In the genomic region with DNA sequence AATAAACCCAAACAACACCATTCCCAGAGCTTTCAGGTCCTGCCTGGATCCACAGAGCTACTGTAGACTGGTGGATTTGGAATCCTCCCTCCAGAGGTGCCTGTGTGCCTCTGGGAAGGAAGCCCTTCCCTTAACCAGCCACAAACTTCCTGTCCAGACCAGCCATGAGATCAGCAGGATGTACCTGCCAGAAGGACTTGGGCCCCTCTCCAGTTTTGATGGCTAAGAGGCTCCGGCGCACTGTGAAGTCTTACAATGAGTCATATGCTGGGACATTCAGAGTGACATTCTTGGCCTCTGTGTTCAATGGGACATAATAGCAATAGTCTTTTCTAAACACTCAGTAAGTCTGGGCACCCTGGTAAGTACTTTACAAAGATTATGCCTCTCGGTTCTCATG, we compare ENCODE assay signal across 10 mouse cellular contexts.
DNase-seq lines count a peak whose midpoint lies in the region; ATAC-seq and TF ChIP-seq lines count a peak whose summit lies in the region.
"Had no signal": no experiment of that assay in that cellular context is flagged by ENCODE, and none has a peak within 500 bp of the region (broad histone marks: within the 10 kb centered on the region; RNA-seq: fewer than 3 reads in every experiment).

No protein-coding gene starts in this region.

- H3K79me2 ChIP-seq in heart, adult 2 months (replicated peaks; ENCODE audit: control insufficient read depth, insufficient read depth, low read length) = no peaks in the 10 kb centered on the region

- no peaks in the 10 kb centered on the region for H3K27me3 ChIP-seq in testis, adult 2 months (ENCODE audit: control insufficient read depth, insufficient read depth, low read length)
- H3K27me3 ChIP-seq in heart, adult 2 months (ENCODE audit: control insufficient read depth, insufficient read depth, low read length) = no peaks in the 10 kb centered on the region
- no peaks in the 10 kb centered on the region for H3K27me3 ChIP-seq in limb, embryonic 12.5 days
- peaks cover 81% of the 10 kb centered on the region for H3K27me3 ChIP-seq in forebrain, embryonic 15.5 days

- no peak for TF ChIP-seq POLR2A in testis, adult 2 months (IDR thresholded peaks at IDR 0.05; ENCODE audit: control insufficient read depth, low read depth, low read length)
- no peak for TF ChIP-seq POLR2A in heart, adult 2 months (IDR thresholded peaks at IDR 0.05; ENCODE audit: insufficient read depth, low read depth, low read length)

- no peak for ATAC-seq in limb, embryonic 12.5 days (ENCODE audit: insufficient number of reproducible peaks, insufficient read depth, low FRiP score, low TSS enrichment, low read depth)
- no peak for ATAC-seq in forebrain, embryonic 15.5 days (replicated peaks)
- no peak for ATAC-seq in erythroid progenitor cell, adult 5-6 weeks (replicated peaks; ENCODE audit: low FRiP score, poor library complexity, severe bottlenecking)

- H3K4me2 ChIP-seq in limb, embryonic 12.5 days = no peak overlapping the region
- H3K4me2 ChIP-seq in forebrain, embryonic 15.5 days (replicated peaks) = no peak overlapping the region

- DNase-seq in testis, postnatal 14 days (ENCODE audit: low spot score) = no peak
- peak; percentile 47 to 63 for DNase-seq in heart, adult 2 months
- DNase-seq in urinary bladder, postnatal 4 days (ENCODE audit: low spot score in 2 of 2) = no peak
- DNase-seq in yolk sac, embryonic 10.5 days (ENCODE audit: low spot score) = no peak
- DNase-seq: cerebellum, postnatal 36 days had no signal

- H3K27ac ChIP-seq in testis, adult 2 months (ENCODE audit: control insufficient read depth, insufficient read depth, low read depth, low read length) = no peak overlapping the region
- peak overlapping the region; percentile 28; the same call in 1 of the 2 replicates for H3K27ac ChIP-seq in heart, adult 2 months
- peak overlapping the region; percentile 45; the same call in 1 of the 2 replicates for H3K27ac ChIP-seq in limb, embryonic 12.5 days
- no peak overlapping the region for H3K27ac ChIP-seq in forebrain, embryonic 15.5 days (replicated peaks)
- H3K27ac ChIP-seq: macrophage had no signal

- H3K36me3 ChIP-seq in testis, adult 2 months (ENCODE audit: control insufficient read depth, insufficient read depth, low read length) = no peaks in the 10 kb centered on the region
- no peaks in the 10 kb centered on the region for H3K36me3 ChIP-seq in heart, adult 2 months (ENCODE audit: control insufficient read depth, insufficient read depth, low read length)
- H3K36me3 ChIP-seq in limb, embryonic 12.5 days = no peaks in the 10 kb centered on the region
- no peaks in the 10 kb centered on the region for H3K36me3 ChIP-seq in forebrain, embryonic 15.5 days

- H3K9me3 ChIP-seq in limb, embryonic 12.5 days = no peaks in the 10 kb centered on the region
- H3K9me3 ChIP-seq in forebrain, embryonic 15.5 days = no peaks in the 10 kb centered on the region

- no peak for TF ChIP-seq CTCF in testis, adult 2 months (IDR thresholded peaks at IDR 0.05; ENCODE audit: control insufficient read depth, insufficient read depth, insufficient replicate concordance, low read depth, low read length)
- TF ChIP-seq CTCF in heart, adult 2 months (IDR thresholded peaks at IDR 0.05) = no peak

- no peak overlapping the region for H3K9ac ChIP-seq in heart, adult 2 months (ENCODE audit: low read depth, low read length)
- no peak overlapping the region for H3K9ac ChIP-seq in limb, embryonic 12.5 days (replicated peaks)
- no peak overlapping the region for H3K9ac ChIP-seq in forebrain, embryonic 15.5 days (replicated peaks)

- no peak for TF ChIP-seq EP300 in heart, adult 2 months (IDR thresholded peaks at IDR 0.05; ENCODE audit: insufficient read depth, low read depth, low read length)

- intact Hi-C loops in heart, adult 2 months (cut with DNase I) = no loop called here

- 28% methylated on average over 3 of the region's 3 CpGs for WGBS in heart, adult 2 months
- 87% methylated on average over 3 of the region's 3 CpGs for WGBS in limb, embryonic 12.5 days
- WGBS in forebrain, embryonic 15.5 days = 67% methylated on average over 3 of the region's 3 CpGs

- H3K4me3 ChIP-seq in testis, adult 2 months (ENCODE audit: control insufficient read depth, low read depth, low read length) = peak overlapping the region; percentile 17
- H3K4me3 ChIP-seq in heart, adult 2 months = no peak overlapping the region
- H3K4me3 ChIP-seq in limb, embryonic 12.5 days (replicated peaks) = no peak overlapping the region
- H3K4me3 ChIP-seq in forebrain, embryonic 15.5 days = no peak overlapping the region

- H3K4me1 ChIP-seq in testis, adult 2 months (ENCODE audit: control insufficient read depth, insufficient read depth, low read length) = peaks cover 21% of the 10 kb centered on the region
- peaks cover 1% of the 10 kb centered on the region; the same call in 1 of the 2 replicates for H3K4me1 ChIP-seq in heart, adult 2 months (ENCODE audit: control insufficient read depth, insufficient read depth, low read length)
- peaks cover 17% of the 10 kb centered on the region for H3K4me1 ChIP-seq in limb, embryonic 12.5 days (replicated peaks)
- H3K4me1 ChIP-seq in forebrain, embryonic 15.5 days = no peaks in the 10 kb centered on the region

Comparison
In these comparisons a context has a peak if more than half of its experiments do, and no peak if none do; other contexts are left out.
1. H3K27ac ChIP-seq: peak in heart, adult 2 months (single experiment) and limb, embryonic 12.5 days (single experiment); none in testis, adult 2 months (single experiment) and forebrain, embryonic 15.5 days (single experiment).
2. DNase-seq: peak in heart, adult 2 months (2 of 2); none in testis, postnatal 14 days (single experiment), urinary bladder, postnatal 4 days (0 of 2) and yolk sac, embryonic 10.5 days (single experiment).